Mouse (Mus musculus) bone marrow, adult 2 months (tissue): Measurements from ENCODE around the gene Prkch. TPM values are rescaled to one million over a fixed set of nuclear protein-coding genes. Genes with fewer than 3 reads are reported as not detected.
A peak's percentile ranks its signal among the peaks of the same experiment; 100 is the strongest.
"Not testable (repeated sequence)": the region's sequence is repeated elsewhere in the genome, so short reads cannot be mapped to it uniquely, and the experiment has no call there.

Source experiments
- H3K27ac ChIP-seq: fragments of 200-500 bp; 2 replicates; pipeline ENCODE4 v1.5.1; 2012; ENCODE audit warnings: low read depth, mild to moderate bottlenecking, control low read depth, inconsistent platforms, low read length; ENCODE audit not compliant: control insufficient read depth, poor library complexity, insufficient read depth
- H3K4me1 ChIP-seq: fragments of 200-500 bp; 2 replicates; pipeline ENCODE4 v1.6.1; 2011; ENCODE audit warnings: low read length; ENCODE audit not compliant: control insufficient read depth, insufficient read depth
- H3K4me3 ChIP-seq: fragments of 200-500 bp; replicated peaks from 2 replicates; pipeline ENCODE3; 2011; ENCODE audit warnings: mild to moderate bottlenecking, low read depth, low read length, control low read depth; ENCODE audit not compliant: control insufficient read depth
- CTCF ChIP-seq: fragments of 200-500 bp; IDR thresholded peaks from 2 replicates; pipeline ENCODE4 v1.5.1; 2011; ENCODE audit warnings: low read length, control low read depth; ENCODE audit not compliant: control insufficient read depth, insufficient read depth
- POLR2A ChIP-seq: fragments of 200-500 bp; IDR thresholded peaks from 2 replicates; pipeline ENCODE4 v1.6.1; 2011; ENCODE audit warnings: low read depth, mild to moderate bottlenecking, control low read depth, low read length, borderline replicate concordance; ENCODE audit not compliant: control insufficient read depth
- WGBS: fragments of 180-500 bp; shearing (Covaris S2); methylation state at CpG from one replicate; pipeline ENCODE4 v1.1.7; 2018; 5-methylcytosine and 5-hydroxymethylcytosine counted together
- polyA plus RNA-seq: library from polyadenylated mRNA; stranded (reverse); fragments of >200 nt; gene quantifications from 2 replicates; pipeline ENCODE4 v1.2.4, GENCODE M21; 2011; ENCODE audit warnings: low replicate concordance; ENCODE audit not compliant: missing spikeins, insufficient read depth, insufficient read length

The Prkch gene
- polyA plus RNA-seq = 1.9 and 7.8 TPM in 2 replicates

GRCm38 (mm10) chr12:73584610-73585240 lies at the start of gene Prkch:
Prkch (plus strand) TSS chr12:73584796.
- peaks cover 2% of the 10 kb centered on the region for H3K4me1 ChIP-seq
- no peak; the same call in 1 of the 2 replicates for TF ChIP-seq CTCF
- peak; percentile 31; the same call in 1 of the 2 replicates for TF ChIP-seq POLR2A
- under 1% methylated on average over 60 of the region's 61 CpGs for WGBS
- peak within 1 kb of the TSS; percentile 76 for H3K4me3 ChIP-seq
- H3K27ac ChIP-seq = peak within 1 kb of the TSS; percentile 61

- TF ChIP-seq CTCF (no peak), POLR2A (no peak)
- WGBS = 47% methylated on average over 17 of the region's 17 CpGs
- Histone ChIP-seq H3K4me1 (peaks cover 4% of the 10 kb centered on the region), H3K27ac (no peak overlapping the region), H3K4me3 (no peak overlapping the region)
These were observed 47.0 kb upstream of the Prkch start for GRCm38 (mm10) chr12:73537499-73538138.

- not testable (repeated sequence) for H3K4me3 ChIP-seq, H3K4me1 ChIP-seq, H3K27ac ChIP-seq
- 66% methylated on average over 3 of the region's 3 CpGs for WGBS
These were observed 46.5 kb upstream of the Prkch start for GRCm38 (mm10) chr12:73538139-73538508.

GRCm38 (mm10) chr12:73539151-73539550 lies 45.4 kb upstream of the Prkch start:
- WGBS = 58% methylated on average over 2 of the region's 2 CpGs
- peaks cover 4% of the 10 kb centered on the region for H3K4me1 ChIP-seq
- H3K27ac ChIP-seq = no peak overlapping the region
- no peak overlapping the region for H3K4me3 ChIP-seq
- no peak for TF ChIP-seq CTCF
- TF ChIP-seq POLR2A = no peak

- no peak overlapping the region for H3K27ac ChIP-seq
- H3K4me1 ChIP-seq = peaks cover 4% of the 10 kb centered on the region
- no peak for TF ChIP-seq CTCF
- WGBS = 90% methylated on average over 2 of the region's 2 CpGs
- H3K4me3 ChIP-seq = no peak overlapping the region
These were observed 44.2 kb upstream of the Prkch start for GRCm38 (mm10) chr12:73540402-73540801.

GRCm38 (mm10) chr12:73543191-73543590 lies 41.4 kb upstream of the Prkch start:
- 85% methylated on average over 5 of the region's 5 CpGs for WGBS
- H3K4me3 ChIP-seq = no peak overlapping the region
- H3K4me1 ChIP-seq = peaks cover 3% of the 10 kb centered on the region
- no peak overlapping the region for H3K27ac ChIP-seq
- TF ChIP-seq CTCF (no peak), POLR2A (no peak)

GRCm38 (mm10) chr12:73544736-73545671 lies 39.6 kb upstream of the Prkch start:
- H3K4me3 ChIP-seq = no peak overlapping the region
- WGBS = 25% methylated on average over 48 of the region's 48 CpGs
- peaks cover 1% of the 10 kb centered on the region for H3K4me1 ChIP-seq
- no peak overlapping the region for H3K27ac ChIP-seq
- TF ChIP-seq POLR2A (no peak), CTCF (no peak)

GRCm38 (mm10) chr12:73545672-73546085 lies 38.9 kb upstream of the Prkch start:
- no peak overlapping the region for H3K4me3 ChIP-seq
- H3K4me1 ChIP-seq = no peaks in the 10 kb centered on the region
- TF ChIP-seq POLR2A (no peak), CTCF (no peak)
- WGBS = 2% methylated on average over 55 of the region's 55 CpGs
- no peak overlapping the region; the same call in 1 of the 2 replicates for H3K27ac ChIP-seq
